Mouse (Mus musculus) hindbrain, embryonic 14.5 days (tissue): Measurements from ENCODE around the gene Nelfb. TPM values are rescaled to one million over a fixed set of nuclear protein-coding genes. Genes with fewer than 3 reads are reported as not detected.
A peak's percentile ranks its signal among the peaks of the same experiment; 100 is the strongest.

Experiments
- ATAC-seq: fragments of 200-750 bp; cut with Nextera tagmentation; 2 replicates; pipeline ENCODE4 v1.8.0; 2017; ENCODE audit warnings: moderate number of reproducible peaks, mild to moderate bottlenecking, moderate TSS enrichment, moderate library complexity; ENCODE audit not compliant: low FRiP score
- DNase-seq: peaks from one replicate; pipeline ENCODE4 v3.0.0-alpha.2; 2015; ENCODE audit warnings: low spot score
- H3K27ac ChIP-seq: fragments of 300-500 bp; sonication (generic); 2 replicates; pipeline ENCODE4 v1.5.1; 2014; ENCODE audit warnings: mild to moderate bottlenecking, moderate library complexity
- H3K27me3 ChIP-seq: fragments of 300-500 bp; sonication (generic); 2 replicates; pipeline ENCODE4 v1.6.1; 2014; ENCODE audit warnings: mild to moderate bottlenecking, low read length, mixed read lengths; ENCODE audit not compliant: control insufficient read depth, insufficient read depth
- H3K36me3 ChIP-seq: fragments of 300-500 bp; sonication (generic); replicated peaks from 2 replicates; pipeline ENCODE4 v1.6.1; 2014; ENCODE audit not compliant: control insufficient read depth, insufficient read depth
- H3K4me1 ChIP-seq: fragments of 300-500 bp; sonication (generic); replicated peaks from 2 replicates; pipeline ENCODE4 v1.6.1; 2014; ENCODE audit warnings: antibody characterized with exemption, low read length, mixed read lengths; ENCODE audit not compliant: control insufficient read depth, insufficient read depth
- H3K4me2 ChIP-seq: fragments of 300-500 bp; sonication (generic); replicated peaks from 2 replicates; pipeline ENCODE4 v1.6.1; 2014; ENCODE audit warnings: mild to moderate bottlenecking, moderate library complexity
- H3K4me3 ChIP-seq: fragments of 300-500 bp; sonication (generic); replicated peaks from 2 replicates; pipeline ENCODE4 v1.5.1; 2014; ENCODE audit warnings: mild to moderate bottlenecking, low read length
- H3K9ac ChIP-seq: fragments of 300-500 bp; sonication (generic); 2 replicates; pipeline ENCODE4 v1.6.1; 2014
- H3K9me3 ChIP-seq: fragments of 300-500 bp; sonication (generic); 2 replicates; pipeline ENCODE4 v1.6.1; 2016; ENCODE audit warnings: low read length; ENCODE audit not compliant: control insufficient read depth
- WGBS: fragments of 180-500 bp; shearing (Covaris S2); extraction: QIAGEN DNeasy Blood & Tissue Kit; methylation state at CpG from one replicate; pipeline ENCODE4 v1.1.7; 2014; 5-methylcytosine and 5-hydroxymethylcytosine counted together
- polyA plus RNA-seq: library from polyadenylated mRNA; unstranded; fragments of >200 nt; fragmentation: Nextera tagmentation; extraction: Ambion mirVana; gene quantifications from 2 replicates; pipeline ENCODE4 v1.2.1, GENCODE M21; 2014

The Nelfb gene
- polyA plus RNA-seq, 1 experiment from 2014 or later: 88.0 TPM

DNA sequence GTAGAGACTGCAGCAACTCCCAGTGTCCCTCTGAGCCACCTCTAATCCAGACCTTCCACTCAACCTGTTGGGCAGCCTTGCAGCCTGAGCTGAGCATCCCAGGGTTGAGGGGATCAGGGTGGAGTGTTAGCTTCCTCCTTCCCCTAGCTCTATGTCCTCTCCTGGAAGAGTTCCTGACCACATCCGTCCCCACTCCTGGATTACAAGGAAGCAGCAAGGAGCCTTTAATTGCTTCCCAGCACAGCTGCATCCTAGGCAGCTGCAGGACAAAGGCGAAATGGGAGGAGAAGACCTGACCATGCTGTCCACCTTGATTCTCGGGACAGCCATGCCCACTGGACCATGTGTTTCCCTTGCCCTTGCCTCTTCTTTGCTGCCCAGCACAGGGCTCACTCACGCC, 34.2 kb downstream of the Nelfb start:
- Histone ChIP-seq H3K36me3 (no peaks in the 10 kb centered on the region), H3K4me1 (peaks cover 45% of the 10 kb centered on the region; the same call in 1 of the 2 replicates), H3K27ac (peak overlapping the region; percentile 81), H3K4me3 (0 out of 2 replicates have a peak overlapping the region, but pooled peaks have one; percentile 7), H3K27me3 (no peaks in the 10 kb centered on the region), H3K4me2 (peak overlapping the region; percentile 31), H3K9me3 (no peaks in the 10 kb centered on the region), H3K9ac (0 out of 2 replicates have a peak overlapping the region, but pooled peaks have one; percentile 16)
- no peak for ATAC-seq
- WGBS: 33% methylated on average over 4 of the region's 4 CpGs
- no peak for DNase-seq

DNA sequence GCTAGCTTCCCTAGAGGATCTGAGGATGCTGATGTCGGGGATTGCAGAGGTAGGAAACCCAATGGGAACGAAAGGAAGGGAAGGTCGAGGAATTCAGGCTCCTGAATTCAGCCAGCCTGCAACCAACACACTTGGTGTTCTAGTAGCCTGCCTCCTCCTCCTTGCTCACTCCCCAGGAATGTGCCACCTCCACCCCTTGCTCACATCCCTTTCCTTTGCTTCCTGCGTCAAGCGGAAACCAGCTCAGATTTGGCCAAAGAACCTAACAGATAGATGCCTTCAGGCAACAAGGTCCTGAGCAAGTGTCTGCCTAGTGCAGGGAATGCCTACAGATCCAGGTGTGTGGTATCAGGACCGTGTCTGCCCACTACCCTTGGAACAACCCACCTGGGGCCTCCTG, 34.7 kb downstream of the Nelfb start:
- peaks cover 40% of the 10 kb centered on the region; the same call in 1 of the 2 replicates for H3K4me1 ChIP-seq
- ATAC-seq: no peak
- no peaks in the 10 kb centered on the region for H3K9me3 ChIP-seq
- no peaks in the 10 kb centered on the region for H3K36me3 ChIP-seq
- no peak overlapping the region for H3K4me3 ChIP-seq
- H3K9ac ChIP-seq: no peak overlapping the region
- 65% methylated on average over 6 of the region's 6 CpGs for WGBS
- peak overlapping the region; percentile 31 for H3K4me2 ChIP-seq
- H3K27me3 ChIP-seq: no peaks in the 10 kb centered on the region
- H3K27ac ChIP-seq: peak overlapping the region; percentile 81
- DNase-seq: no peak

DNA sequence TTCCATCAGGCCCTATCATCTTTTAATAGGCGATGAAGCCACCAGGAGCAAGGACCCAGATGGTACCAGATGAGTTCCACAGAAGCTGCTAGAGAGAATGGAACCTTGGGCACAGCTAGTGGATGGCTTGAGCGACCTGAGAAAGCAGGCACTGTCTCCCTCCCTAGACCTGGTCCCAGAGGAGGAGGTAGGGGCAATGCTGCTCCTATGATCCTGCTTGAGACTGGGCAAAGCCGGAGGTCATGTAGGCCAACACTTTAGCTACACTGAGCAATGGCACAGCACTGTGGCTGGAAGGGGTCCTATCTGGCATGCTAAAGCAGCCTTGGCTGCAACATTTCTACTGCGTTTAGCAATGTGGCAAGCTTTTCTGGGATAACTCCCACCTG, 35.6 kb downstream of the Nelfb start:
- Histone ChIP-seq H3K4me2 (no peak overlapping the region), H3K9ac (no peak overlapping the region), H3K27ac (no peak overlapping the region), H3K4me1 (peaks cover 34% of the 10 kb centered on the region; the same call in 1 of the 2 replicates), H3K9me3 (no peaks in the 10 kb centered on the region), H3K4me3 (no peak overlapping the region), H3K27me3 (no peaks in the 10 kb centered on the region), H3K36me3 (no peaks in the 10 kb centered on the region)
- ATAC-seq (no peak), DNase-seq (no peak)
- WGBS: 92% methylated on average over 4 of the region's 4 CpGs

DNA sequence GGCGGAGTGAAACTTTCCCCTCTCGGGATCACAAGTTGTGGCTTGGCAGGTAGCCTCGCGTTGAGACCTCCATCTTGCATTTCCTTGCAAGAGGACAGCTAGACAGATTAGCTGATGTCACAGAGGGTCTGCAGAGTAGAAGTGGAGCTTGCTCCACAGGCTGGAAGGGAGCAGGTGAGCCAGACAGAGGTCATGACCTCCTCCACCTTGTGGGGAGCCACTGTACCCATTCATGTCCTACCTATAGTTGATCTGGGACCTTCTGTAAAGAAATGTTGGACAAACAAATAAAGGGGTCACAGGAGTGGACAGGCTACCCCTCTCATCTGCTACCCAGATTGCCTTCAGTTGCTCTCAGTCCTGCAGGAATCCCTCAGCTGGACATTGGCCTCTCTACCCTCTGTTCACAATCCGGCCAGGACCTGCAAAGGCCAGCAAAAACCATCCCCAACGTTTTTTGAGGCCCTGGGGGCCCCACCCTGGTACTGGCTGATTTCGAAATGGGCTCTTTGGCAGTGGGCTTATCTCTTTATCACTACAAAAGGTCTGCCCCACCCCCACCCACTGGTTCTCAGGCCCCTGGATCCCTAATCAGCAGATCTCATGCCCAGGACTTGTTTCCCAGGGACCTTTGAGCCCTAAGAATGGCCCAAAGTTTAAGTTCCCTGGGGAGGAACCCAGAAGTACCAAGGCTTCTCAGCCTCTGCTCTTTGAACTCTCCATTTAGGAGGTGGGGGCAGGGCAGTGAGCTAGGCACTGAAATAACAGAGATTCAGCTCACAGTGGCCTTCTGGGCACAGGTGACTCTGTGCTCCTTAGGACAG, 36.2 kb downstream of the Nelfb start:
- no peak for DNase-seq
- H3K9me3 ChIP-seq: no peaks in the 10 kb centered on the region
- H3K9ac ChIP-seq: no peak overlapping the region
- no peak overlapping the region for H3K27ac ChIP-seq
- H3K4me2 ChIP-seq: no peak overlapping the region
- no peak overlapping the region for H3K4me3 ChIP-seq
- H3K4me1 ChIP-seq: peaks cover 36% of the 10 kb centered on the region
- ATAC-seq: no peak
- 63% methylated on average over 7 of the region's 7 CpGs for WGBS
- no peaks in the 10 kb centered on the region for H3K27me3 ChIP-seq
- H3K36me3 ChIP-seq: no peaks in the 10 kb centered on the region

DNA sequence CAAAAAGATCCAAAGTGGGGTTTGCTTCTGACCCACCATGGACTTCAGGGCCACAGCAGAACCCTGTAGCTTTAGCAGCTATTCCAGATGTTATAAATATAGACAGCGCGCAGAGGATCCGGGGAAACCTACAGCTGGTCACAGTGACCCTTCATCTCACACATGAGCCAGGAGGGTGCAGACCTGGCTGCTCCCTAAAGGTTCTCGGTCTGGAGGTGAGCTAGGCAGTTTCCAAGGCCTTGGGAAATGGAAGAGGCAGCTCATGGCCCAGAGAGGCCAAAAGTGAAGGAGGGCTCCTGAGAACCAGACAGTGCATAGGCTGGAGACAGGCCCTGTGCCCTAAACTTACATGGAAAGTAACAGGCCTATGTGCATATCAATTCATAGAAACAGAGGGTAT, 37.5 kb downstream of the Nelfb start:
- H3K4me1 ChIP-seq: peaks cover 39% of the 10 kb centered on the region
- no peak for DNase-seq
- no peak overlapping the region for H3K9ac ChIP-seq
- H3K36me3 ChIP-seq: no peaks in the 10 kb centered on the region
- no peaks in the 10 kb centered on the region for H3K9me3 ChIP-seq
- H3K27me3 ChIP-seq: no peaks in the 10 kb centered on the region
- H3K27ac ChIP-seq: no peak overlapping the region
- H3K4me3 ChIP-seq: no peak overlapping the region
- no peak overlapping the region for H3K4me2 ChIP-seq
- no peak for ATAC-seq
- 97% methylated on average over 4 of the region's 4 CpGs for WGBS

DNA sequence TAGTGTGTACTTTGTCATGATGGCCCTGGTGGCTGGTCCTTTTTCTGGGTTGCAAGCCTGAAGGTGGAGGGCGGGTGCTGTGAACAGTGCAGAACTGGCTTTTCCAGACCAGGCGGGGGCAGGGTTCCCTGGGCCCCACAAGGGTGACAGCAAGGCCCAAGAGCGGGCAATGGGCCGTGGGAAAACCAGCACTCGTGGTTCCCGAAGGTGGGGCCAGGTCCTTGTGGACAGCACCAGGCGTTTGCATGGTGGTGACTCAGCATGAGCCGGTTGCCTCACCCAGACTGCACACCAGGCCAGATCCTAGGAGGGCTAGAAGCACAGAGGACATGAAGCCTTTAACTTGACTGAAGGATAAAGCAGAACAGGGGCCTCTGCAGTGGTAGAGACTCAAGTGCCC, 38.7 kb downstream of the Nelfb start:
- 76% methylated on average over 8 of the region's 8 CpGs for WGBS
- H3K27me3 ChIP-seq: no peaks in the 10 kb centered on the region
- no peak overlapping the region for H3K4me2 ChIP-seq
- H3K27ac ChIP-seq: no peak overlapping the region
- H3K9me3 ChIP-seq: no peaks in the 10 kb centered on the region
- no peaks in the 10 kb centered on the region for H3K36me3 ChIP-seq
- DNase-seq: no peak
- no peak for ATAC-seq
- H3K4me1 ChIP-seq: peaks cover 40% of the 10 kb centered on the region
- no peak overlapping the region for H3K4me3 ChIP-seq
- no peak overlapping the region for H3K9ac ChIP-seq

DNA sequence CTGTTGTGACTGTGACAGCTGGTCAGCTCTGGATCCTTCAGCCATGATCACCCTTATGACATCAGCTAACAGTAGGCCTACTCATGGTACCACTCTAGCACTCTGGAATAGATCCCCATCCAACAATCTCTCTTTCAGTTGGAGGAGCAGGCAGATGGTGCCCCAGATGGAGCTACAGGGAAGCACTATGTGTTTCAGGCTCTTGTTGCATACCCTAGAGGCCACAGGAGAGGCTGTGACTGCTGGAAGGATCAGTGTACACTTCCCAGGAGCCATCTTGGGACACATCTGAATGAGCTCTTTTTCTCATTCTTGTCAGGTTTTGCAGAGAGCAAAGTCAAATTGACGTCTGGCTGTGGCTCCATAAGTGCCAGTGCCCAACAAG, 39.5 kb downstream of the Nelfb start:
- 37% methylated on average over 1 of the region's 1 CpGs for WGBS
- Histone ChIP-seq H3K4me2 (no peak overlapping the region), H3K9me3 (no peaks in the 10 kb centered on the region), H3K36me3 (no peaks in the 10 kb centered on the region), H3K4me3 (no peak overlapping the region), H3K27ac (no peak overlapping the region), H3K4me1 (peaks cover 36% of the 10 kb centered on the region), H3K27me3 (no peaks in the 10 kb centered on the region), H3K9ac (no peak overlapping the region)
- ATAC-seq (no peak), DNase-seq (no peak)

DNA sequence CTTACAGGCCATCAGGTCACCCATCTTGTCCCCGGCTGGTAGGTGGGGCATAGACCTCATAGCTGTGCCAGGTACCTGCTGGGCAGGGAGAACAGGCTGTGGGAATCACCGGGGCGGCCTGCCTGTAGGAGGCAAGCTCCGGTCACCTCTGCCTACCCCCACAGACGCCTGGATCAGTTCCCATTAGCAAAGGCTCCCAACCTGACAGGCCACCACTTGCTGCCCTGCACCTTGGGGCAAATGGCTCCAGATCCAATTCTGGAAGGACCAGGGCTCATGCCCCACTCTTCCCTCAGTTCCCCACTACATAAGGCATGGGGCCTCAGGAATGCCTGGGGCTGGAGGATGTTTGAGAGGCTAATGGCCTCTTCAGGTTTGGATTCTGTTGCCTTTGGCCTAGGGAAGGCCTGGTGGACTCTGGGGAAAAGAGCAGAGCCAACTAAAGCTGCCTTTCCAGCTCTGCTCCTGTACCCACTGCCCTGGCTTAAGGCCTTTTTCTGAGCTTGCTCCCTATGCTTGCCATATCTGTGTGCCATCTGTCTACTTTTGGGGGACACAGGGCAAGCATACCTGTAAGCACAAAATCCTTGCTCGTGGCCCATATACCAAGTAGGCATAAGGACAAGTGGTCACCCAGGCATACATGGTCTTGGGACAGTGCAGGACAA, 40.1 kb downstream of the Nelfb start:
- Histone ChIP-seq H3K27me3 (no peaks in the 10 kb centered on the region), H3K4me1 (peaks cover 31% of the 10 kb centered on the region), H3K27ac (no peak overlapping the region), H3K9ac (no peak overlapping the region), H3K36me3 (no peaks in the 10 kb centered on the region), H3K4me2 (no peak overlapping the region), H3K9me3 (no peaks in the 10 kb centered on the region), H3K4me3 (no peak overlapping the region)
- WGBS: 82% methylated on average over 6 of the region's 6 CpGs
- ATAC-seq (no peak), DNase-seq (no peak)

DNA sequence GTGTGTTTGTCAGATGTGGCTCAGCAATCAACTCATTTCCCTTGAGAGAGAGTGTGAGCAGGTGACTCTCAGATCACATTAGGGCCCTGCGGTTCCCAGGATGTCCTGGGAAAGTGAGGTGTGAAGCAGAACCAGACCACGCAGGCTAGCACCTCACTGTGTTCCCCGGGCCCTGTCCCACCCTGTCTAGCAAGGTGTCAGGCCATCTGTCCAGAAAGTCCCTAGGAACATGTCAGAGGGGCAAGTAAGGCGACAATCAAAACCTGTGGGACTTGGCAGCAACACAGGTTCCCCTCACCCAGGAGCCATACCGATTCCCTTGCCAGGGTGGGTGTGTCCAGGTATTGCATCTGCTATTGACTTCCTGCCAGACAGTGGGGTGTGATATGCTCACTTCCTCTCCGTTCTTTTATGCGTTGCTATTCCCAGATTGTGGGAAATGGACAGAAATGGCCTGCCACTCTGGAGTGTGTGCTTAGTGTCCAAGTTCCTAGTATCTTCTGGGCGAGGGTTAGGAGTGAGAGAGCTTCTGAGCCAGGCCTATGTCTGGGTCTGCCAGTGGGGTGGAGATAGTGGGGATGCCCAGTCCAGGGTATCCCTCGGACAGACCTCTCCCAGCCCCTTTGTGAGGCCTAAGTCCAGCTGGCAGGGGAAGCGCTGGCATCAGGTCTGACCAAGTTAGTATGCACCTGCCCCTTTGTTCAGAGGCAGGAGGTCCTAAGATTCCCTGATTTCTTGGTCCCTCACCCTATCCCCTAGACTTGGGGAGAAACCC, 40.8 kb downstream of the Nelfb start:
- no peaks in the 10 kb centered on the region for H3K9me3 ChIP-seq
- no peaks in the 10 kb centered on the region for H3K36me3 ChIP-seq
- no peaks in the 10 kb centered on the region for H3K27me3 ChIP-seq
- DNase-seq: no peak
- H3K27ac ChIP-seq: no peak overlapping the region
- 63% methylated on average over 10 of the region's 10 CpGs for WGBS
- H3K9ac ChIP-seq: no peak overlapping the region
- no peak overlapping the region for H3K4me3 ChIP-seq
- no peak for ATAC-seq
- H3K4me1 ChIP-seq: peaks cover 27% of the 10 kb centered on the region
- no peak overlapping the region for H3K4me2 ChIP-seq
